Mouse (Mus musculus) kidney, embryonic 15.5 days (tissue): ENCODE measurements around the gene Art2b. TPM values are rescaled to one million over a fixed set of nuclear protein-coding genes. Genes with fewer than 3 reads are reported as not detected.
"Not testable (repeated sequence)": the region's sequence is repeated elsewhere in the genome, so short reads cannot be mapped to it uniquely, and the experiment has no call there.

ENCODE experiments used
- ATAC-seq: fragments of 200-750 bp; cut with Nextera tagmentation; replicated peaks from 2 replicates; pipeline ENCODE4 v1.8.0; 2017; ENCODE audit warnings: moderate TSS enrichment; ENCODE audit not compliant: low FRiP score
- H3K27ac ChIP-seq: fragments of 300-500 bp; sonication (generic); 2 replicates; pipeline ENCODE4 v1.5.1; 2015; ENCODE audit warnings: mild to moderate bottlenecking, inconsistent platforms
- H3K27me3 ChIP-seq: fragments of 300-500 bp; sonication (generic); 2 replicates; pipeline ENCODE4 v1.6.1; 2015; ENCODE audit warnings: inconsistent platforms
- H3K36me3 ChIP-seq: fragments of 300-500 bp; sonication (generic); 2 replicates; pipeline ENCODE4 v1.6.1; 2015; ENCODE audit warnings: inconsistent platforms
- H3K4me1 ChIP-seq: fragments of 300-500 bp; sonication (generic); 2 replicates; pipeline ENCODE4 v1.6.1; 2015; ENCODE audit warnings: inconsistent platforms
- H3K4me2 ChIP-seq: fragments of 300-500 bp; sonication (generic); 2 replicates; pipeline ENCODE4 v1.6.1; 2015; ENCODE audit warnings: moderate library complexity, mild to moderate bottlenecking, inconsistent platforms
- H3K4me3 ChIP-seq: fragments of 300-500 bp; sonication (generic); replicated peaks from 2 replicates; pipeline ENCODE4 v1.5.1; 2015; ENCODE audit warnings: mild to moderate bottlenecking, inconsistent platforms
- H3K9ac ChIP-seq: fragments of 300-500 bp; sonication (generic); 2 replicates; pipeline ENCODE4 v1.6.1; 2015; ENCODE audit warnings: mild to moderate bottlenecking, inconsistent platforms
- H3K9me3 ChIP-seq: fragments of 300-500 bp; sonication (generic); replicated peaks from 2 replicates; pipeline ENCODE4 v1.6.1; 2016; ENCODE audit warnings: inconsistent platforms
- WGBS: fragments of 180-500 bp; shearing (Covaris S2); methylation state at CpG from one replicate; pipeline ENCODE4 v1.1.7; 2015; ENCODE audit warnings: mixed read lengths; 5-methylcytosine and 5-hydroxymethylcytosine counted together
- polyA plus RNA-seq: library from polyadenylated mRNA; unstranded; fragments of >200 nt; fragmentation: Nextera tagmentation; extraction: Ambion mirVana; gene quantifications from 2 replicates; pipeline ENCODE4 v1.2.1, GENCODE M21; 2015

The Art2b gene
- polyA plus RNA-seq, 1 experiment from 2014 or later, result not detected

DNA sequence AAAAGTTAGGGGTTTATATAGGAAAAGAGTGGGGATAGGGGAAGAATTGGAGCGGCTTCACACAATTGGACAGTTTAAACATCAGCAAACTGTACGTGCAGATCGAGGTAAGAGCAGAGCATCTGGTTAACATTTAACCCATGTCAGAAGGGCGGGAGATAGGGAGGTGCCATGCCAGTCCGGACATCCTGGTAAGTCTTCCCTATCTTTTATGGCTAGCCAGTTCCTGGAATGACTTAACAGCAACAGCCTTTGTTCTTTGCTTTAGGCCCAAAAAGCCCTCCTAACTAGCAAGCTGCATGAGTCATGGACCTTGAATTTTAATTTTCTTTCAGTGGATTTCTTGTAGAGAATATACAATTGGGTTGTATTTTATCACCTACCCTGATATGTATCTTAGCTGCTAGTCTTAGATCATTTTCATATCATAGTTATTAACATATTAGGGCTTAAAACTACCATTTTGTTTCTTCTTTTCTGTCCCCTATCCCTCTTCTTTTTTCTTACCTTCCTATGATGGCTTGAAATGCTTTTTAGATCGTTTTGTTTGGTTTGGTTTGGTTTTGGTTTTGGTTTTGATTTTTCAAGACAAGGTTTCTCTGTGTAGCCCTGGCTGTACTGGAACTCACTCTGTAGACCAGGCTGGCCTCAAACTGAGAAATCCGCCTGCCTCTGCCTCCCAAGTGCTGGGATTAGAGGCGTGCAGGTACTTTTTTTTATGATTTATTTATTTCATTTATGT is 27.6 kb upstream of the Art2b start:
- H3K9ac ChIP-seq, H3K9me3 ChIP-seq, H3K4me3 ChIP-seq, H3K27ac ChIP-seq, H3K36me3 ChIP-seq, ATAC-seq, H3K4me1 ChIP-seq, H3K4me2 ChIP-seq, H3K27me3 ChIP-seq: not testable (repeated sequence)
- WGBS, result 75% methylated on average over 8 of the region's 8 CpGs

DNA sequence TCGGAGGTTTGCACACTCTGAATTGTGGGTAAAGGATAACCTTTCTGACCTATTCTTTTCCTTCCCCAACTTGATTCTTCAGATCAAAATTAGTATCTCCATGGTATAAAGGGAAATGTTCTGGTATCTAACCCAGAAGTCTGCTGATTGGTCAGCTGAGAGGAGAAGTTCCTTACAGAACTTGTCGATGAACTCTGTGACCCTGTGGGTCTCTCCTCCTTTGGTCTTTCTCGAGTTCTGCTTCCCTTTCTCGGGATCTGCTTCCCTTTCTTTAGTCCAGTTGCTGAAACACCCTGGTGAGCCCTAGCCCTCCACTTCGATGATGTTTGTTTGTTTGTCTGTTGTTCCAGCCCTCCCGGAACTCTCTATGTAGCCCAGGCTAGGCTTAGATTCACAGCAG is 22.4 kb upstream of the Art2b start:
- 75% methylated on average over 6 of the region's 6 CpGs for WGBS
- no peak overlapping the region for H3K4me2 ChIP-seq
- no peaks in the 10 kb centered on the region for H3K36me3 ChIP-seq
- no peaks in the 10 kb centered on the region for H3K4me1 ChIP-seq
- no peak for ATAC-seq
- no peak overlapping the region for H3K27ac ChIP-seq
- H3K27me3 ChIP-seq, result no peaks in the 10 kb centered on the region
- H3K4me3 ChIP-seq, result no peak overlapping the region
- H3K9ac ChIP-seq, result no peak overlapping the region
- no peaks in the 10 kb centered on the region for H3K9me3 ChIP-seq

DNA sequence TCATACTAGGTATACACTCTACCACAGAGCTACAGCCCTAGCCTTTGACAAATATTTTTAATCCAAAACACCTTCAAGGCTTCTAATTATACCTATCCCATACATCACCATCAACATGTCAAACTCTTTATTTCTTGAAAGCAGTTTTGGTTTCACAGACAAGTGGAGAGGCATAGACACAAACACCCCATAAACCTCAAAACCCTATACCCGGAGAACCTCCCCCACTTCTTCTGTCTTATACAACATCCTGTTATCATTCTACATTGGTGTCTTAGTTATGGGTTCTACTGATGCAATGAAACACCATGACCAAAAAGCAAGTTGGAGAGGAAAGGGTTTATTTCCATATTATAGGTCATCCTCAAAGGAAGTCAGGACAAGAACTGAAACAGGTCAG is 15.0 kb upstream of the Art2b start:
- ATAC-seq, result no peak
- Histone ChIP-seq H3K27me3 (no peaks in the 10 kb centered on the region), H3K27ac (no peak overlapping the region), H3K4me3 (no peak overlapping the region), H3K4me2 (no peak overlapping the region), H3K36me3 (no peaks in the 10 kb centered on the region), H3K9ac (no peak overlapping the region), H3K9me3 (no peaks in the 10 kb centered on the region), H3K4me1 (no peaks in the 10 kb centered on the region)
- 78% methylated on average over 1 of the region's 1 CpGs for WGBS

DNA sequence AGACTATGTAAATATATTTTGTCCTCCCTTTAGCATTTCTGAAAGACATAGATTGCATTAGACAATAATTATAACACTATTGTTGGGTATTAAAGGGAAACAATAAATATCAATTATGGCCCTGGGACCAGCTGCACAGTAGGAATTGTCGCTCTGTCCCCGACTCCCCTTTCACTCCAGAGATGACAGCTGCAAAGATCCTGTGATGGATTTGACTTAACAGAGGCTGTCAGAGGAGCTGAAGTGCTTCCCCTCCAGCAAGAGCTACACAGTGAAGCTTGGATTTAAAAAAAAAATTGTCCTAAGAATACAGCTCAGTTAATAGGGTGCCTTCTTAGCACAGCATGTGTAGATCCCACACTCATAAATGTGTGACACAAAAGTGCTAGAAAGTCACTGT is 13.1 kb upstream of the Art2b start:
- H3K36me3 ChIP-seq, result no peaks in the 10 kb centered on the region
- H3K9ac ChIP-seq, result no peak overlapping the region
- H3K27ac ChIP-seq, result no peak overlapping the region
- no peaks in the 10 kb centered on the region for H3K9me3 ChIP-seq
- 42% methylated on average over 2 of the region's 2 CpGs for WGBS
- H3K4me2 ChIP-seq, result no peak overlapping the region
- no peak overlapping the region for H3K4me3 ChIP-seq
- no peak for ATAC-seq
- no peaks in the 10 kb centered on the region for H3K4me1 ChIP-seq
- H3K27me3 ChIP-seq, result no peaks in the 10 kb centered on the region

DNA sequence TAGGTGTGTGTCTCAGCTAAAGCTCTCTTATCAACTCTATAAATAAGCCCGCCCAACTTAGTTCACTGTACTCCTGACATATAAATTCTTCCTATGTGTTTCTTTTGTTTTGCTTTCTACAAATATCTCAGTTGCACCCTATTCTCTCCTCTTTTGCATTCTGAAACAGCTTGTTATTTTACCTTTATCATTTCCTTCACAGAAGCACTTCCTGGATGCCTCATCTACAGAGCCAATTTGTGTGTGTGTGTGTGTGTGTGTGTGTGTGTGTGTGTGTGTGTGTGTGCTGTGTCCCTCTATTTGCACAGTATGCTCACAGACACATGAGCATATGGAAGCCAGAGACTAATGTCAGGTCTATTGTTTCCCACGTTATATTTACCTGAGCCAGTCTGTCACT is 9.6 kb upstream of the Art2b start:
- Histone ChIP-seq H3K36me3 (no peaks in the 10 kb centered on the region), H3K9ac (no peak overlapping the region), H3K9me3 (no peaks in the 10 kb centered on the region), H3K27ac (no peak overlapping the region), H3K4me2 (no peak overlapping the region), H3K4me1 (no peaks in the 10 kb centered on the region), H3K4me3 (no peak overlapping the region), H3K27me3 (no peaks in the 10 kb centered on the region)
- 83% methylated on average over 2 of the region's 2 CpGs for WGBS
- ATAC-seq, result no peak

DNA sequence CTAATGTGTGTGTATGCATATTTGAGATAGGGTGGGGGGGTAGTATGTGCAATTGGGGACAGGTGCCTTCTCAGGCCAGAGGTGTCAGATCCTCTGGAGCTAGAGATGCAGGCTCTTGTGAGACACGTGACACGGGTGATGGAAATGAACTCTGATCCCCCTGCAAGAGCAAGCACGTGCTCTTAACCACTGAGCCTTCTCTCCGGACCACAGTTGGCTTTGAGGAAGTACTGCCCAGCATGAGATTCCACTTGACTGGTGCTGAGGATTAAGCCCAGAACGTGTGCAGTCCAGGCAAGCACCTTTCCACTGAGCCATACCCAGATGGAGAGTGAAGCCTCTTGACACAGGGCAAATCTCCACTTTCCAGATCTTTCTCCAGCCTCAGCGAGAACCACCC is 1.1 kb downstream of the Art2b start:
- H3K4me3 ChIP-seq, H3K27ac ChIP-seq, H3K36me3 ChIP-seq, H3K27me3 ChIP-seq, H3K4me1 ChIP-seq, H3K4me2 ChIP-seq, H3K9me3 ChIP-seq, ATAC-seq, H3K9ac ChIP-seq: not testable (repeated sequence)
- WGBS, result 62% methylated on average over 6 of the region's 6 CpGs

DNA sequence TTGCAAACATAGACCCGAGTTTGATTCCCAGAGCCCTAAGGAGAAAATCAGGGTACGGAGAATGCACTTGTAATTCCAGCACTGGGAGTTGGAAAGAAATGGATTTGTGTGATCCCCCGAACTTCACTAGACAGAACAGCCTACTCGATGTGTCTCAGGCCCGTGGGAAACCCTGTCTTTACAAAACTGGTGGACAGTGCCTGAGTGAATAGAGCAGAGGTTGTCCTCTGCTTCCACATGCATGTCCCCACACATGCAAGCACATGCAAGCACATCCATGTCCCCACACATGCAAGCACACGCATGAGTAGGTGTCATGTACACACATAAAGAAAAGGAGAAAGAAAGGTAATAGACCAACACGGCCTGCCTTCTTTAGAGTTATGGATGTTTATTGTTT is 3.4 kb downstream of the Art2b start:
- Histone ChIP-seq H3K4me2 (no peak overlapping the region), H3K27ac (no peak overlapping the region), H3K9me3 (no peaks in the 10 kb centered on the region), H3K4me1 (no peaks in the 10 kb centered on the region), H3K27me3 (no peaks in the 10 kb centered on the region), H3K36me3 (no peaks in the 10 kb centered on the region), H3K4me3 (no peak overlapping the region), H3K9ac (no peak overlapping the region)
- ATAC-seq, result no peak
- 85% methylated on average over 7 of the region's 7 CpGs for WGBS

DNA sequence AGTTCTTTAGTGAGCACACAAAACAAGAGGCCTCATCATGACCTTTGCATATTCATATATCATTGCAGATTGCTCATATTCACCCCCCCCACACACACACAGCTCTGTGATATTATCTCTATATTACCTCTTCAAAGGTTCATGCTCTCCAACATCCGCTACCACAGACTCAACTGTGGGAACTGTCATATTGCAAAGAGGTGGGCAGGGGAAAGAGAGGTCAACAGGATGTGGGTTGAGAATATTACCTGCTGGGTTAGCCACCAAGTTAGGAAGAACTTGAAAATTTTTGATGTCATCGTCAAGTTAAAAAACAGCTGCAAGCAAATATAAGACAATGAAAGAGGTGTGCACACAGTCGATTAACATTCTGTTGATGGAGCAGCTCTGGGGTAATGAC is 4.5 kb downstream of the Art2b start:
- not testable (repeated sequence) for H3K4me1 ChIP-seq, H3K9ac ChIP-seq, H3K36me3 ChIP-seq, H3K9me3 ChIP-seq, H3K4me3 ChIP-seq, H3K27me3 ChIP-seq, ATAC-seq, H3K4me2 ChIP-seq, H3K27ac ChIP-seq
- 86% methylated on average over 3 of the region's 3 CpGs for WGBS

DNA sequence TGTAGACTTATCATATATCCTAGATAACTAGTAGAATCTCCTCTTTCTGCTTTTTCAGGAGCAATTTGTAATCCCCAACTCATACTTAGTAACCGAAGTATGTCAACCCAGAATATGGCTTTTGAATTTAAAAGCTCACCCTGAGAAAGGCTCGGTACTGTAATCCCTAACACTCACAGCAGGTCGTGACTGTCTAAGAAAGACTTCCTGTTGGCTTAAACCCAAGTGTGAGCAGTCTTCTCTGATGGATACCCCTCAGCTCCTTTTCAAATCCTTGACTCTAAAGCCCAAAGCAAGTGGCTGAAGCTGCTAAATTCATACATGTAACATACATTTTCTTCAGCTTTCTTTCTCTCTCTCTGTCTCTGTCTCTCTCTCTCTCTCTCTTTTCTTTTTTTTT is 11.0 kb downstream of the Art2b start:
- no peaks in the 10 kb centered on the region for H3K4me1 ChIP-seq
- no peaks in the 10 kb centered on the region for H3K9me3 ChIP-seq
- H3K36me3 ChIP-seq, result no peaks in the 10 kb centered on the region
- no peaks in the 10 kb centered on the region for H3K27me3 ChIP-seq
- no peak overlapping the region for H3K4me3 ChIP-seq
- H3K9ac ChIP-seq, result no peak overlapping the region
- H3K4me2 ChIP-seq, result no peak overlapping the region
- H3K27ac ChIP-seq, result no peak overlapping the region
- WGBS, result 56% methylated on average over 3 of the region's 3 CpGs
- ATAC-seq, result no peak

DNA sequence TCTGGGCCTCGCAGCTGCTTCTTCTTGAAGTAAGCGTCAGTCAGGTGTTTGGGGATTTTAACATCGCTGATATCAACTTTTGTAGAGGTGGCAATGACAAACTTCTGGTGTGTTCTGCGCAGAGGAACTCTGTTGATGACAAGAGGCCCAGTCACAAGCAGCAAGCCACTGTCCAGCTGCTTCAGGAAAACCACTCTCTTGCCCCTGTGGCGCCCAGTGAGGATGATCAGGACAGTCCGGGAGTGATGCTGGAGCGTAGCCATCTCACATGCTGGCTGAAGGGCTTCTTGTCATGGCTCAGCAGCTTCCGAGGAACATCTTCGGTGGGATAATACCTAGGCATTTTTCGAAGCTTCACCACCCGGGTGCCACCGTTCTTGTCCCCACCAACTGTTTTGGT is 11.8 kb downstream of the Art2b start:
- H3K4me1 ChIP-seq, H3K9ac ChIP-seq, H3K27me3 ChIP-seq, H3K9me3 ChIP-seq, H3K36me3 ChIP-seq, H3K4me2 ChIP-seq, H3K4me3 ChIP-seq, H3K27ac ChIP-seq, ATAC-seq: not testable (repeated sequence)
- WGBS, result 88% methylated on average over 12 of the region's 12 CpGs

DNA sequence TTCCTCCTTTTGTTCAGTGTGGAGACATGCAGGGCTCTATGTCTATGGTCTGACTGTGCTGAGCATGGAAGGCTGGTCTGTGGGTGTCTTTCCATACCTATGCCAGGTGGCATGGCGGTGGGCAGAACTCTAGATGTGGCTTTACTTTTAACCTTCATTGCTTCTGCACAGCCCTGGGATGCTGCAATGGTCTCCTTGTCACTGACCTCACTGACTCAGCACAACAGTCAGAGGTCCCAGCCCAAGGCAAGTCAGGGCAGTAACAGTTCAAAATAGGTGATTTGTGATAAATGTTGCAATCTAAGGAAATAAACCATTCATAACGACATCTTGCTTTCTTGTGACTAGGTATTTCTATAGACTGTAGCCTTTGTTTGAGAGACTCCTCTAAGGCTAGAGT is 21.3 kb downstream of the Art2b start:
- Histone ChIP-seq H3K27ac (no peak overlapping the region), H3K36me3 (no peaks in the 10 kb centered on the region), H3K9ac (no peak overlapping the region), H3K9me3 (no peaks in the 10 kb centered on the region), H3K4me1 (no peaks in the 10 kb centered on the region), H3K4me2 (no peak overlapping the region), H3K4me3 (no peak overlapping the region), H3K27me3 (no peaks in the 10 kb centered on the region)
- WGBS, result 87% methylated on average over 2 of the region's 2 CpGs
- ATAC-seq, result no peak

DNA sequence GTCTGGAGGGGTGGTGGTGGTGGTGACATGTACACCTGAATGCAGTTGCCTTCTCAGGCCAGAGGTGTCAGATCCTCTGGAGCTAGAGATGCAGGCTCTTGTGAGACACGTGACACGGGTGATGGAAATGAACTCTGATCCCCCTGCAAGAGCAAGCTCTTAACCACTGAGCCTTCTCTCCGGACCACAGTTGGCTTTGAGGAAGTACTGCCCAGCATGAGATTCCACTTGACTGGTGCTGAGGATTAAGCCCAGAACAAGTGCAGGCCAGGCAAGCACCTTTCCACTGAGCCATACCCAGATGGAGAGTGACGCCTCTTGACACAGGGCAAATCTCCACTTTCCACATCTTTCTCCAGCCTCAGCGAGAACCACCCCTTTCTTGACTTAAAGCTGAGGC is 26.0 kb downstream of the Art2b start:
- not testable (repeated sequence) for ATAC-seq, H3K4me2 ChIP-seq, H3K36me3 ChIP-seq, H3K4me1 ChIP-seq, H3K9ac ChIP-seq, H3K4me3 ChIP-seq, H3K27me3 ChIP-seq, H3K27ac ChIP-seq, H3K9me3 ChIP-seq
- WGBS, result 76% methylated on average over 5 of the region's 5 CpGs

DNA sequence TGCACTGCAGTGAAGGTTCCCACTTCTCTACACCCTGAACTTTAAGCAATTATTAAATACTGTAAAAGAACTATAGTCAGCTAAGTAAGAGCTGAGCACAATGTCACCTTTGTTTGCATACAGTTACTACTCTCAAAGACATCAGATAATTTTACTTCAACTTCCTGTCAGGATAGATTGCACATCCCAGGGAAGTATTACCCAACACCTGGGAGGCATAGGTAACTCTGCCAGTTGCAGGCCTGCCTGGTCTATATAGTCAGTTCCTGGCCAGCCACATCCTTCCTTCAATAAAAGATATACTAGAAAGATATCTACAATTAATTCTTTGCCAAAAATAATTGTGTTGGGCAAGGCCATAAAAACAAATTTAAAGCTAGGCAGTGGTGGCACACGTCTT is 28.0 kb downstream of the Art2b start:
- H3K9ac ChIP-seq, result no peak overlapping the region
- H3K27ac ChIP-seq, result no peak overlapping the region
- no peaks in the 10 kb centered on the region for H3K9me3 ChIP-seq
- H3K4me3 ChIP-seq, result no peak overlapping the region
- WGBS, result 70% methylated on average over 1 of the region's 1 CpGs
- no peaks in the 10 kb centered on the region for H3K4me1 ChIP-seq
- no peak for ATAC-seq
- no peak overlapping the region for H3K4me2 ChIP-seq
- H3K36me3 ChIP-seq, result no peaks in the 10 kb centered on the region
- H3K27me3 ChIP-seq, result no peaks in the 10 kb centered on the region
